Mouse (Mus musculus): ENCODE measurements around the gene Akap6. TPM values are rescaled to one million over a fixed set of nuclear protein-coding genes. Genes with fewer than 3 reads are reported as not detected.

Akap6 gene
- total RNA-seq, 2 experiments from 2014 or later: 89.1 to 100 TPM

GRCm38 (mm10) chr12:52835291-52835742 lies 136.1 kb downstream of the Akap6 start:
- intact Hi-C loops (cut with DNase I): loop anchor here (2.0 to 10.0 kb wide), 3 partner anchors 42 to 551 kb away; no protein-coding TSS in a partner anchor
- no peak for DNase-seq

- peak in 1 of 2 experiments; percentile 30 for DNase-seq
- intact Hi-C loops (cut with DNase I): loop anchor here (2.0 to 10.0 kb wide), 3 partner anchors 41 to 551 kb away; no protein-coding TSS in a partner anchor
Measured at GRCm38 (mm10) chr12:52835914-52836546, 136.8 kb downstream of the Akap6 start.

DNA sequence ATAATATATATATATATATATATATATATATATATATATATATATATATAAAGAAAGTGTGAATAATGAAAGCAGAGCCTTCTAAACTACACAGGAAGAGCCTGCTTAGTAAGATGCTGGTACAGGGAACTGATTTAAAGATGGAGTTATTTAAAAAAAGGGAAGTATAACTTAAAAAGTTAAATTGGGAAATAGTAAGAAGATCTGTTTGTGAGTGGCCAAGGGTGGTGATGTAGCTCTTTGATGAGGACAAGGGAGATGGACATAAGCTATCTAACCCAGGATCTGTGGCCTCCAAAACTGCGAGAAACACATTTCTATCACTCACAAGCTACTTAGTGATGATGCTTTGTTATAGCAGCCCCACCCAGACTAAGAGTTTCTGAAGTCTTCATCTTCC lies 146.8 kb downstream of the Akap6 start:
- DNase-seq: no peak
- intact Hi-C loops (cut with DNase I): no loop called here

- DNase-seq: no peak
- intact Hi-C loops (cut with DNase I): no loop called here
Measured at GRCm38 (mm10) chr12:52847020-52847419, 147.8 kb downstream of the Akap6 start.

- DNase-seq: peak; percentile 44 to 59
- intact Hi-C loops (cut with DNase I): no loop called here
Measured at GRCm38 (mm10) chr12:52847830-52848518, 148.8 kb downstream of the Akap6 start.

DNA sequence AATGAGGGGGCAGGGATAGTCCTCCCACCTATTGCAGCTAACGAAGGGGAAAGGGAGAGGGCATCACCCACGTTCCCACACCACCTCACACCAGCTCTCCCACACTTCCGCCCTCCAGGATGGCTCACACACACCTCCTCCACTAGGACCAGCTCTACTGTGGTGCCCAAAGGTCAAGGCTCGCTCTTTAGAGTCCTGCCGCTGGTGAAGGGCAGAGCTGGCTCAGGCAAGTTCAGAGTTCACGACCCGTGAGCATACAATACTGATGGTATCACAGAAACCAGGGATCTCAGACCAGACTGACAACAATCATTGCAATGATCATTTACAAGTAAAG lies 149.3 kb downstream of the Akap6 start:
- DNase-seq: no peak

DNA sequence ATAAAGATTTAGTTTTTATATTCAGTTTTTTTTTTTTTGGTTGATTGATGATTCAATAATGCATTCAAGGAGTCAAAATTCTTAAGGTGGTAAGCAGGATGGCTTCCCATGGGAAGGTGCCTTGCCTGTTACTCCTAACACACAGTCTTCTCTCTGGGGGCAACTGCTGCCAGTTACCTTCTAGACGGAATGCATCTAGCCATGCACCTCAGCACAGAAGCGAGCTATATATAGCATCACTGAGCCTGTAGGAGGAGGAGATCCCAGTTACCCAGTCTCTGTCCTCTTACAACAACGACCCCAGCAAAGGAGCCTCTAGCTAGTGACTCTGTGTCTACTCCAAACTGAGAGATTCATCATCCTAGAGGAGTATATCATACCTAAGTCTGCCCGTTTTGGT lies 150.1 kb downstream of the Akap6 start:
- intact Hi-C loops (cut with DNase I): no loop called here
- DNase-seq: no peak

More for the DNA sequence above, 149.3 kb downstream of the Akap6 start:
- intact Hi-C loops (cut with DNase I): no loop called here

- intact Hi-C loops (cut with DNase I): loop anchor here (5.0 kb wide), 1 partner anchor 42 kb away; no protein-coding TSS in a partner anchor
Measured at GRCm38 (mm10) chr12:52850332-52851036, 151.3 kb downstream of the Akap6 start.

GRCm38 (mm10) chr12:52851221-52851620 lies 152.0 kb downstream of the Akap6 start:
- intact Hi-C loops (cut with DNase I): loop anchor here (5.0 kb wide), 1 partner anchor 41 kb away; no protein-coding TSS in a partner anchor
- DNase-seq: peak; percentile 37 to 54

More at GRCm38 (mm10) chr12:52850332-52851036, 151.3 kb downstream of the Akap6 start:
- no peak for DNase-seq

DNA sequence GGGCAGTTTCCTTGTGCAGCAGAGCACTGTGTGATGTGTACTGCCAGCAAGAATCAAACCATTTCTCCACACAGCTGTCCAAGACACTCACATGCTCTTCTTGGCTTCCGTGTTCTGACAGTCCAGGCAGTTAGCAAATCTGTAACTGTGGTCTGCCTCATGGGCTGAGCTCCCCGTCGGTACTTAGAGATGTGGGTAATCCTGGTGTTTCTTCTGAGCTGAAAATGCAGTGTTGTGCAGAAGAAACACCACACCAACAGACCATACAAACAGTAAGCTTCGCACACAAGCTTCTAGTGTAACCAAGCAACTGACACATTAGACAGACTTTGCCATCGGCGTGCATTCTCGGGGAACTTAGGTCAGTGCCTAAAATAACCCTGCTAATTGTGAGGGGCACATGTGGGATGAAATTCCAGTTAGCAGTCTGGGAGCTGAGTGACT lies 155.1 kb downstream of the Akap6 start:
- intact Hi-C loops (cut with DNase I): loop anchor here (5.0 kb wide), 1 partner anchor 38 kb away; no protein-coding TSS in a partner anchor
- peak in 1 of 2 experiments; percentile 60 for DNase-seq

GRCm38 (mm10) chr12:52856104-52856503 lies 156.9 kb downstream of the Akap6 start:
- intact Hi-C loops (cut with DNase I): no loop called here
- no peak for DNase-seq

DNA sequence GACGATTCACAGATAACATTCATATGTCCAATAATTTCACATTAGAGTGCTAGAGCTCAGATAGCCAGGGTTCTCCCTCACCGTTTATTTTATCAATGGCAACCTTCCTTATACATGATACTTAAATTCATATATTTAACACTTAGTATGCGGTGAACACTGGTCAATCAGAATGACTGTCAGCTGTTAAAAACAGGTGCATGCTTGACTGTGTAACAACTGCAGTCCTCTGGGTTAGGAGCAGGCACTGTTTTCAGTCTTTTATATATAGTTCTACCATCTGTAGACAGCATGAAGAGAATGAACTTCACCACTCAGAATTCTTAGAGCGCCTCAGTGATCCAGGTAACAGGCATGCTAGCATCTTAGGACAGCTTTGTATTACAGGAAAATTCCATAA lies 158.1 kb downstream of the Akap6 start:
- DNase-seq: no peak
- intact Hi-C loops (cut with DNase I): no loop called here

- intact Hi-C loops (cut with DNase I): no loop called here
- DNase-seq: no peak
Measured at GRCm38 (mm10) chr12:52861922-52862321, 162.7 kb downstream of the Akap6 start.

DNA sequence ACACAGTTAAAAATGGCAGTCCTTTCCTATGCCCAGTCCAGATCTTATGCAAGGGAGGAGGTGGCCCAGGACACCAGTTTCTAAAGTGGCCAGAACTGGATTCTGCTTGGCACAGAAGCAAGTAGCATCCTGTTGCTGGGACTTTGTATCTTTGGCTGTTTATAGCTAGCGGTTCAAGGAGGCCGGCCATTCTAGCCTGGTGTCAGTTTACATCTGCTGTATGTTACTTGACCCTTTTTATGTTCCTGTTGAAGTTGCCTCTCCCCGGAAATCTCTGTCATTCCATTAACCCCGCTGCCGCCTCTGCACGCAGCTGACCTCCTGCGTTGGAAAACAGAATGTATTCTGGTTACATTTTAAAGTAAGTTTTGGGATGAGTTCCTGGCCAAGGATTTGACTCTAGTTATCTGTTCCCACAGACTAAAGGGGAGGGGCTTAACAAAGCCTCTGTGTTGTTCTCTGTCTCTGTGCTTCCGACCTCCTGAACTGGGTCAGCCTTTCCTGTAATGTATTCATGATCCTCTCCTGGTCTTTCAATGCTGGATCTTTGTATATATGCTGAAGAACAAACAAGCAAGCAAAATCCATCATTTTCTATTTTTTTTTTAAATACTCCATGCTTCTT lies 168.9 kb downstream of the Akap6 start:
- peak in 1 of 2 experiments; percentile 49 for DNase-seq
- intact Hi-C loops (cut with DNase I): no loop called here

DNA sequence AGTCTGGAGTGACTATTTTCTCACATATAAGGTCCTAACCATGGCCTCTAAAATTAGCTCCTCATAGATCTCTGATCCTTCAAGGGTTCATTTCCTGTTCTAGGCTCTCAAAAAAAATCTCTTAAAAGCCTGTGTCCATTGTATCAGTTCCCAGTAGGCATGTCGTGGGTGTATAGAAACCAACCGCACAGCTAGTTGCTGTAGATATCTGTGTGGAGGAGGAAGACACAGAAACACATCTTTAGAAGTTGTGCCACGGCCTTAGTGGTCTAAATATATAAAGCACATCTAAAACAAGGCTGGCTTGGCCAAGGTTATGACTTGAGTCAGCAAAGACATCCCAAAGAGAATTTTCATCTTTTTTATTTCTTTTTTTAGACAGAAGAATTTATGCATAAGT lies 172.4 kb downstream of the Akap6 start:
- intact Hi-C loops (cut with DNase I): no loop called here
- DNase-seq: no peak

GRCm38 (mm10) chr12:52874332-52874923 lies 175.2 kb downstream of the Akap6 start:
- intact Hi-C loops (cut with DNase I): no loop called here
- DNase-seq: no peak

DNA sequence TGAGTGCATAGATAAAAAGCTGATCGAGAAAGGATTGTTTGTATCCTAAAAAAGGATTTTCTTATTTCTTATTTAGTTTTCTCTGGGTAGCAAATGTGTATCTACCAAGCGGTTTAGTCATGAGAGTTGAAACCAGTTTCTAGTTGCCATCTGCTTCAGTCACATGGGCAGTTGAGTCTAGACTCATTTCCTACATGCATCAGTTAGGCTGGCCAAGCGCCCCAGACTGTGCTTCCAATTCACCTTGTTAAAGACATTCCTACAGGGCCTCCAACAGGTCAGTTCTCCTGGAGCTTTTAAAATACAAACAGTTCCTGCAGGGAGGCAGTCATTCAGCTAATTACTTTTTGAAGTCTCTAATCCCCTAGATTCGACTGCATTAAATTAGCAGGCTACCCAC lies 176.9 kb downstream of the Akap6 start:
- no peak for DNase-seq
- intact Hi-C loops (cut with DNase I): loop anchor here (5.0 kb wide), 1 partner anchor 39 kb away; no protein-coding TSS in a partner anchor

GRCm38 (mm10) chr12:52876978-52877769 lies 178.0 kb downstream of the Akap6 start:
- peak in 1 of 2 experiments; percentile 56 for DNase-seq

DNA sequence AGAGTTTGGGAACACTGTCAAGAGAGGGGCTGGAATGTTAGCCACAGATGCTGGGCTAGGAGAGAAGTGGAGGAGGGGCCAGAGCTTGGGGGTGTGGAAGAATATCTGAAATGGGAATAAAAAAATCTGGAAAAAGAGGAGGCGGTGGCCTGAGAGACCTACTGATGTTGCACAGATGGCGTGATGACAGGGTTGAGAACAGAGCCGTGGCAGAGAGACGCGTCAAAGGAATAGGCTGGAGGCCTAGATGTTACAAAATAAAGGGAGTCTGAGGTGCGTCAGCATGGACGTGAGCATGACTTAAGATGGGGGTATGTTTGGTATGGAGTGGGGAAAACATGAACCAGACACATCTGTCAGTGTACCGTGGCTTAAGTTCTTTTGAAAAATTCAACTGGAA lies 180.1 kb downstream of the Akap6 start:
- intact Hi-C loops (cut with DNase I): loop anchor here (2.0 to 5.0 kb wide), 2 partner anchors 13 to 42 kb away; no protein-coding TSS in a partner anchor
- peak; percentile 49 to 56 for DNase-seq

More at GRCm38 (mm10) chr12:52876978-52877769, 178.0 kb downstream of the Akap6 start:
- intact Hi-C loops (cut with DNase I): loop anchor here (5.0 kb wide), 1 partner anchor 40 kb away; no protein-coding TSS in a partner anchor

All from heart, postnatal 14 days (tissue).